Mouse (Mus musculus): ENCODE measurements at regions not wholly inside any gene's neighbourhood (a gene's known extent, or its start where the extent isn't known, plus 50 kb on each side); places are given as distances from the start of the nearest gene placed in this dataset.

DNA sequence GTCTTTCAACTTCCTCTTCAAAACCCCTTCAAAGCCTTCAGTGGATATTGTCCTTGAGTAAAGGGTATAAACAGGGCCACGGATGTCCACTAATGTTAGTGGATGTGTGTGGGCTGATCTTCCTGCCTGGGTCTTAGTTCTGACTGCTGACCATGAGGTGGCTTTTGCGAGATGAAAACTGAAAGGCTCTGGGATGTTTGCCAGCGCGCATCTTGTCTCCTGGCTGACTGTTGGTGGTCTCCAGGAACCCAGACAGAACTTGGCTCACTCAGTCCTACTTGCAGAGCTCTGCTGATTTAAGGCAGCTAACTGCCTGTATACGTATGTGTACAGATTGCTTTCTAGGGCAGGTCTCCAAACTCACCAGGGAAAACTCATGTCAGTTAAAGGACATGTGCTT lies 125.5 kb upstream of the Prdm1 start:
- TF ChIP-seq CTCF (IDR thresholded peaks at IDR 0.05; ENCODE audit: control insufficient read depth, insufficient read depth, insufficient read length), result no peak
- no peak for TF ChIP-seq MYOG (IDR thresholded peaks at IDR 0.05; ENCODE audit: control insufficient read depth, extremely low read depth, insufficient read length)
- no peak for TF ChIP-seq USF1 (IDR thresholded peaks at IDR 0.05; ENCODE audit: low read depth)
